Mouse (Mus musculus) ES-E14 (cell line): ENCODE measurements around the gene Mterf4. TPM values are rescaled to one million over a fixed set of nuclear protein-coding genes. Genes with fewer than 3 reads are reported as not detected.
"Not testable (repeated sequence)": the region's sequence is repeated elsewhere in the genome, so short reads cannot be mapped to it uniquely, and the experiment has no call there.

ENCODE experiments used
- DNase-seq: peaks from one replicate; pipeline ENCODE4 v3.0.0-alpha.2; 2013; ENCODE audit warnings: low read depth, low spot score
- H3K27ac ChIP-seq: 2 replicates; pipeline ENCODE4 v1.5.1; 2012; ENCODE audit warnings: low read depth, mild to moderate bottlenecking, low read length, moderate library complexity, mixed read lengths; ENCODE audit not compliant: poor library complexity, insufficient read depth, severe bottlenecking
- H3K36me3 ChIP-seq: 2 replicates; pipeline ENCODE4 v1.6.1; 2012; ENCODE audit warnings: mild to moderate bottlenecking, low read length, moderate library complexity, mixed read lengths; ENCODE audit not compliant: control insufficient read depth, poor library complexity, insufficient read depth, severe bottlenecking
- H3K4me1 ChIP-seq, 2 experiments: fragments of 150-350 bp in 1 of 2; sonication (generic) in 1 of 2; 2 replicates each; pipeline ENCODE4 v1.6.1; 2012; ENCODE audit warnings: low read length in 2 of 2, mild to moderate bottlenecking in 1 of 2, mixed read lengths in 1 of 2; ENCODE audit not compliant: control insufficient read depth in 2 of 2, insufficient read depth in 2 of 2, poor library complexity in 1 of 2
- H3K4me3 ChIP-seq, 2 experiments: fragments of 150-350 bp in 1 of 2; sonication (generic) in 1 of 2; 2 replicates each; pipeline ENCODE4 v1.5.1; 2012; ENCODE audit warnings: low read length in 2 of 2, low read depth in 1 of 2, mild to moderate bottlenecking in 1 of 2, mixed read lengths in 1 of 2; ENCODE audit not compliant: insufficient read depth in 1 of 2, poor library complexity in 1 of 2, severe bottlenecking in 1 of 2
- H3K9ac ChIP-seq: 2 replicates; pipeline ENCODE4 v1.6.1; 2012; ENCODE audit warnings: low read depth, mild to moderate bottlenecking, low read length, mixed read lengths; ENCODE audit not compliant: poor library complexity, insufficient read depth, severe bottlenecking
- H3K9me3 ChIP-seq: fragments of 150-350 bp; sonication (generic); 2 replicates; pipeline ENCODE4 v1.6.1; 2012; ENCODE audit warnings: low read depth, mild to moderate bottlenecking, low read length; ENCODE audit not compliant: control insufficient read depth, insufficient read depth
- CHD2 ChIP-seq: IDR thresholded peaks from 2 replicates; pipeline ENCODE4 v1.6.1; 2014; ENCODE audit warnings: mild to moderate bottlenecking, low read depth, low read length, inconsistent platforms
- HCFC1 ChIP-seq: IDR thresholded peaks from 2 replicates; pipeline ENCODE4 v1.6.1; 2012; ENCODE audit warnings: low read length, inconsistent platforms, borderline replicate concordance; ENCODE audit not compliant: insufficient read depth
- MAFK ChIP-seq: IDR thresholded peaks from 2 replicates; pipeline ENCODE4 v1.6.1; 2014; ENCODE audit warnings: mild to moderate bottlenecking, low read depth, low read length, inconsistent platforms; ENCODE audit not compliant: insufficient read depth
- ZC3H11A ChIP-seq: IDR thresholded peaks from 2 replicates; pipeline ENCODE4 v1.6.1; 2012; ENCODE audit warnings: low read depth, mild to moderate bottlenecking, inconsistent platforms, low read length, borderline replicate concordance
- ZNF384 ChIP-seq: IDR thresholded peaks from 2 replicates; pipeline ENCODE4 v1.6.1; 2012; ENCODE audit warnings: low read depth, low read length, inconsistent platforms
- in situ Hi-C, 2 experiments: fragments of 600-800 bp; cut with MboI; formaldehyde crosslinking; loops; one replicate each; pipeline ENCODE4 v1.15.1; 2025; ENCODE audit warnings: low sequenced_read_pairs in 2 of 2, inconsistent platforms in 1 of 2; ENCODE audit not compliant: unreplicated experiment in 2 of 2
- total RNA-seq: library from RNA; depleted of rRNA; stranded (reverse); fragments of 300-350 nt; gene quantifications from 2 replicates; pipeline ENCODE4 v1.2.3, GENCODE M21; 2012

Gene Mterf4
- total RNA-seq, 1 experiment = 38.9 TPM

DNA sequence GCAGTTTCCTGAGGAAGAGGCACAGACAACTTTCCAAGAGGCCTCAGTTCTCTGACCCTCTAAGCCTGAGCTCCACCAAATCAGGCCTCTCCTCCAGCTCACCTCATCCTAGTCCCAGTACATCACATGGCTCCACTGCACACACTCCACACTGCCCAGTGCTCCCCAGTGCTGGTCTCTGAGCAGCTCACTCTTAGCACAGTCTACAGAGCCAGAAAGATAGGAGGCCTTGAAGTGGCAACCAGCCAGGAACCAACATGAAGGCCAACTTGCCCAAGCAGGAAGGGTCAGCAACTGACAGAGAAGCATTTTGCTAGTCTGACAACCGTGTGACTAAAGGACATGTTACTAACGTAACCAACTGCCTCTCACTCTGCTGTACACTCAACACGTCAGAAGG, 5.1 kb downstream of the Mterf4 start:
- peaks cover 49% of the 10 kb centered on the region for H3K36me3 ChIP-seq
- in situ Hi-C loops = no loop called here

DNA sequence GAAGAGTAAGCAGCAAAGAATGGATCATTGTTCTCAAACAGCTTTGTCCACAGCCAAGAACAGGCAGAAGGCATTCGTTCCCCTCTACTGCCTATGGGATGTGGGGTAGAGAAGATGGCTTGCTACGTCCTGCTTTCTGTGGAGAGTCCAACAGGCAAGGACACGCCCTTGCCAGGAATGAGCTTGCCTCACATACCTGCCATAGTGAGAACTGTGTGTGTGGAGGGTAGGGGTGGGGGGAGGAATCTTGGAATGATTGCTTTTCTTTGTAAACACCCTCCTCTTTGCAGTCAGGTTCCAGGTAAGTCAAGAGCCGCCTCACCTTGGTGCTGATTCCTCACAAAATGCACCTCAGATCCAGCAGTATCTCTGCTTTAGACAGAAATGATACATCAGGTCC, 5.9 kb downstream of the Mterf4 start:
- no peak for TF ChIP-seq CHD2
- TF ChIP-seq ZNF384 = no peak
- TF ChIP-seq HCFC1 = no peak
- H3K36me3 ChIP-seq = peaks cover 49% of the 10 kb centered on the region

More for the DNA sequence above, 5.1 kb downstream of the Mterf4 start:
- TF ChIP-seq CHD2 (no peak), HCFC1 (no peak), ZC3H11A (no peak), MAFK (no peak), ZNF384 (no peak)
- DNase-seq = no peak
- no peak overlapping the region for H3K27ac ChIP-seq
- H3K4me1 ChIP-seq = peaks cover 0 to 15% of the 10 kb centered on the region in 2 experiments; a peak in 1 of 4 replicates
- no peak overlapping the region for H3K4me3 ChIP-seq
- no peak overlapping the region for H3K9ac ChIP-seq
- H3K9me3 ChIP-seq = no peaks in the 10 kb centered on the region

DNA sequence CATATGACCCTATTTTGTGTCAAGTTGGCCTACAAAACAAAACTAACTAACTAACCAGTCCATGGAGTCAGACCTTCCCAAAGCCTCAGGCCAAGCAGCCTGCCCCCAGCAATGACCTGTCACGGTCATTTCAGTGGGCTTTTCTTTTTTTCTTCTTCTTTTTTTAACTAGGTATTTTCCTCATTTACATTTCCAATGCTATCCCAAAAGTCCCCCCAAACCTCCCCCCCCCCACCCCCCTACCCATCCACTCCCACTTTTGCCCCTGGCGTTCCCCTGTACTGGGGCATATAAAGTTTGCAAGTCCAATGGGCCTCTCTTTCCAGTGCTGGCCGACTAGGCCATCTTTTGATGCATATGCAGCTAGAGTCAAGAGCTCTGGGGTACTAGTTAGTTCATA, 11.2 kb downstream of the Mterf4 start:
- H3K27ac ChIP-seq, H3K4me1 ChIP-seq, DNase-seq, H3K9ac ChIP-seq, H3K9me3 ChIP-seq, H3K4me3 ChIP-seq, in situ Hi-C loops: not testable (repeated sequence)
- H3K36me3 ChIP-seq = peaks cover 22% of the 10 kb centered on the region

More for the DNA sequence above, 5.9 kb downstream of the Mterf4 start:
- Histone ChIP-seq H3K9me3 (no peaks in the 10 kb centered on the region), H3K4me3 (no peak overlapping the region), H3K4me1 (peaks cover 0 to 13% of the 10 kb centered on the region in 2 experiments; a peak in 1 of 4 replicates), H3K27ac (no peak overlapping the region), H3K9ac (no peak overlapping the region)
- DNase-seq = no peak
- in situ Hi-C loops = no loop called here

DNA sequence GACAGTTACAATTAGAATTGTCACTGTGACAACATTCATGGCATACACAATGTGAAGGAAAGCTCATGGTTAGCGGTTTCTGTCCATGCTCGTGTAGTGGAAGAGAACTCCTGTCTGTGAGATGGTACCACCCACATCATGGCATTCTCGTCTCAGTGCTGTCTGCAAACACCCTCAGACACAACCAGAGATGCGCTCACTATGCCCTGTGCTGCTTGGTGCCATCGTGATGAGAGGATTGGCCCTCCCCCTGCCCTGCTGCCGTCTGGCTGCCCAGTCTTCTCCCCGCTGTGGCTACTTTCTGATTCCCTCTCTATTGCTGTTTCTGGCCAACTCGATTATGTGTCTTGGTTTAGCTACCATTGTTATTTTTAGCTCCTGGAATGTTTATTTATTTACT, 13.7 kb downstream of the Mterf4 start:
- no peak overlapping the region for H3K27ac ChIP-seq
- no peak for DNase-seq
- H3K4me1 ChIP-seq = no peaks in the 10 kb centered on the region
- H3K9ac ChIP-seq = no peak overlapping the region
- TF ChIP-seq ZC3H11A (no peak), ZNF384 (no peak), CHD2 (no peak), MAFK (no peak), HCFC1 (no peak)
- H3K9me3 ChIP-seq = no peaks in the 10 kb centered on the region
- peaks cover 16% of the 10 kb centered on the region for H3K36me3 ChIP-seq
- in situ Hi-C loops = no loop called here
- H3K4me3 ChIP-seq = no peak overlapping the region

DNA sequence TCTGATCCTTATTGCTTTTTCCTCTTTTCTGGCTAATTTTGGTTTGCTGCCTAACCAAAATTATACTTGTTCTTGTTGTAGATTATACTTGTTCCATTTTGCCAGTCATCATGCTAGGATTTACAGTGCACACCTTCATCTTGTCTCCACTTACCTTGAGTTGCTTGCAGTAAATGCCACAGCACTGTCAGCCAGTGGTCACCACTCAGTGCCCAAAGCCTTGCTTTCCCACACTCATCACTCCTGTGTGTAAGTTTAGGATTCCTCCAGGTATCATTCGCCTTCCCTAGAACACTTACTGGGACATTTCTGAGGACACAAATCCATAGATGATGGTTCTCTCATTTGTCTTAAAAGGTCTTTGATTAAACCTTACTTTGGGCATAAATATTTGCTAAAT, 14.1 kb downstream of the Mterf4 start:
- H3K9me3 ChIP-seq = no peaks in the 10 kb centered on the region
- H3K36me3 ChIP-seq = peaks cover 13% of the 10 kb centered on the region; the same call in 1 of the 2 replicates
- H3K9ac ChIP-seq = no peak overlapping the region
- no peak for DNase-seq
- TF ChIP-seq HCFC1 (no peak), ZNF384 (no peak), CHD2 (no peak), ZC3H11A (no peak), MAFK (no peak)
- H3K27ac ChIP-seq = no peak overlapping the region
- H3K4me1 ChIP-seq = no peaks in the 10 kb centered on the region
- no peak overlapping the region for H3K4me3 ChIP-seq
- in situ Hi-C loops = no loop called here
